Mouse (Mus musculus) layer of hippocampus, adult 2 months (tissue): ENCODE results near the gene E4f1. TPM values are rescaled to one million over a fixed set of nuclear protein-coding genes. Genes with fewer than 3 reads are reported as not detected.

Source experiments
- DNase-seq, 2 experiments: peaks; one replicate each; pipeline ENCODE4 v3.0.0; 2022; ENCODE audit warnings: low spot score in 2 of 2
- H3K27ac ChIP-seq: fragments of 200-600 bp; 2 replicates; pipeline ENCODE4 v1.8.1; 2022
- H3K4me3 ChIP-seq: fragments of 200-600 bp; 2 replicates; pipeline ENCODE4 v1.8.1; 2022; ENCODE audit warnings: mild to moderate bottlenecking
- CTCF ChIP-seq: fragments of 200-600 bp; conservative IDR thresholded peaks from 2 replicates; pipeline ENCODE4 v1.8.1; 2022; ENCODE audit warnings: antibody characterized with exemption, mild to moderate bottlenecking, moderate library complexity
- total RNA-seq, 2 experiments: library from RNA; stranded (reverse); gene quantifications; 2 replicates each; pipeline ENCODE4 v1.2.3; 2021

The E4f1 gene
- total RNA-seq, 2 experiments from 2014 or later = 34.0 to 39.4 TPM

DNA sequence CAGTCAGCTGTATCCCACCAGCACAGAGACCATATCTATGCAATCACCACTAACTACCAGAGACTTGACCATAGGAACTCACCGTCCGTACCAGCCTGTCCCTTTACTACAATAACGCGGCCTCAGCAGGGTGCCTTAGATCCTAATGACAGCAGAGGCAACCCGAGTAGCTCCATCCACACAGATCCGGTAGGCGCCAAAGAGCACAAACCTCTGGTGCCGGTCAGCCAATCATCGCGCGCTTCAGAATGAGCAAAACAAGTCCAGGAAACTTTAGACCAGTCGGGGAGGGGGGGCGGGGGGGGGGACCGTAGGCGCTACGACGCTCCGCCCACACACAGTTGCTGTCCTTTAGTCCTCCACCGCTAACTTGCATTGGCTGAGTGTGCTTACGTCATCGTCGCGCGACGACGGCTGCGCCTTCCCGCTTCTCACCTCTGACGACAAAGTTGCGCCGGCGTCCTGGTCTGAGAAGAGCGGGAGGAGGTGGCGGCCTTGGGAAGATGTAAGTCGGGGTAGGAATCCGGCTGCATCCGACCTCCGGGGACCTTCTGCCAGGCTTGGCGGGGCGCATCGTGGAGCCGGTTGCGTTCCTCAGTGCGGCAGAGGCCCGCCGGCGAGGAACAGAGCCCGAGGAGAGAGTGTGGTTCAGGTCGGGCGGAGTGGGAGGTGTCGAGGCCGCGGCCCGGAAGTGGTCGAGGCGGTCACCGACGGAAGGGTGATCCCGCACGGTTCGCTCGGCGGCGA lies 55.7 kb downstream of the E4f1 start, which contains the start of gene Rnps1:
Gene Rnps1, plus strand, starts transcription at position 336 of the 747 bp plus-strand sequence.
- peak within 1 kb of the TSS; percentile 94 for H3K4me3 ChIP-seq
- no peak for TF ChIP-seq CTCF
- peak; percentile 90 to 93 for DNase-seq
- H3K27ac ChIP-seq = peak within 1 kb of the TSS; percentile 94

DNA sequence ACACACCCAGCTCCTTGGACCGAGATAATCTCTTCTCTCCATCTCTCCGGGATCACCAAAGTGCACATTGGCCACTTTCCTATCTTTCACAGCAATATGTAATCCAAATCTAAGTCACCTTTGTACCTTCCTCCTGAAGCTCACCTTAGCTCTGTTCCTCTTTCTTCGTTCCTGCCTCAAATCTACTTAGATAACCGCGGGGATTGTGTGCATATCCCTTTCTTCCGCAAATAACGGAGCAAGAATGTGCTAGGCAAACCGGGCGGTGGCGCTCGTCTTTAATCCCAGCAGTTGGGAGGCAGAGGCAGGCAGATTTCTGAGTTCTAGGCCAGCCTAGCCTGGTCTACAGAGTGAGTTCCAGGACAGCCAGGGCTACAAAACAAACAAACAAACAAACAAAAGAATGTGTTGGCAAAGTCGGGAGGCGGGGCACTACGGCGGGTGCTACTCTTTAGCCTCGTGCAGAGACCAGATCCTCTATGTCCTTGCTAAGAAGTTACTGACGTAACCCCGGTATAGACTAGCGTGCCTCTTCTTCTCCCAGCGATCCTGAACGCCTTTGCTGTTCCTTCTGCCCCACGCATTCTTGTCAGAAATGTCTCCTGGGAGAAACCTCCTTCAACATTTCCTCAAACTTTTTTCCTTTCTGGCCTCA lies 56.4 kb downstream of the E4f1 start:
- TF ChIP-seq CTCF = peak; percentile 37
- Histone ChIP-seq H3K4me3 (peak overlapping the region; percentile 94), H3K27ac (peak overlapping the region; percentile 84)
- no peak for DNase-seq

DNA sequence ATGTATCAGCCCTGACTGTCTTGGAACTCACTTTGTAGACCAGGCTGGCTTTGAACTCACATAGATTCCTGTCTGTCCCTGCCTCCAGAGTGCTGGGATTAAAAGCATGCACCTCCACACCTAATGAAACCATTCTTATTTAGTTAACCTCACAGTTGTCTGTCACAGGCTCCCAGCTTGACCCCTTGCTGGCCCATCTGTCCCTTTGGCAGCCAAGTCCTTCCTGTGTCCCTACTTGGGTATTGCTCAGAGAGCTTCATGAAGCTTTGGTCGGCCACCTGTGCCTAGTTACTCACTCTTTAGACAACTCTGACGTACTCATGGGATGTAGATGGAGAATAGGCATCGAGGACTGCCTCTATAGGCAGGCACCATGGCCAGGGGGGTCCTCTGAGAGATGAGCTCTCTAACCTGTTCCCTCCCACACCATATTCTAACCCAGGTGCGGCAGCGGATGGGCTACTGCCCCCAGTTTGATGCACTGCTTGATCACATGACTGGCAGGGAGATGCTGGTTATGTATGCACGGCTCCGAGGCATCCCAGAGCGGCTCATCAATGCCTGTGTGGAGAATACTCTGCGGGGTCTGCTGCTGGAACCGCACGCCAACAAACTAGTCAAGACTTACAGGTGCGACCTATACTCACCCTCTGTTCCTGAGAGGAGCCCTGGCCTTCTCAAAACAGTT lies 62.9 kb downstream of the E4f1 start:
- no peak for TF ChIP-seq CTCF
- H3K27ac ChIP-seq = no peak overlapping the region
- DNase-seq = no peak
- H3K4me3 ChIP-seq = no peak overlapping the region

DNA sequence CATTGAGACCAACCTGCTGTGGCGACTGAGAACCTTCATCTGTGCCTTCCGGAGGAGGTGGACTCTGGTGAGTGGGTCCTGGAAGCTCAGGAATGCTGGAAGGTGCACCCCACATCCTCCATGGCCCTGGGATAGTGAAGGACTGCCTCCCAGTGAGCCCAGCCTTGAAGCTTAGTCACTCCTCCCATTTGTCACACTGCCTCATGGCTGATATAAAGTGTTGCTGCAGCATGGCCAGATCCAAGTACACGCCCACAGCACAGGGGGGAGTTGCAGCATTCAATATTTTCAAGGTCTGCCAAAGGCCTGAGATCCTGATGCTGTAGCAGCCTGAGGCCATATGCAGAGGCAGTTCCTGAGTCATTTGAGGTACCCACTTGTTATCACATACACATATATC lies 67.7 kb downstream of the E4f1 start:
- Histone ChIP-seq H3K27ac (0 out of 2 replicates have a peak overlapping the region, but pooled peaks have one; percentile 0), H3K4me3 (no peak overlapping the region)
- no peak for DNase-seq
- no peak for TF ChIP-seq CTCF

DNA sequence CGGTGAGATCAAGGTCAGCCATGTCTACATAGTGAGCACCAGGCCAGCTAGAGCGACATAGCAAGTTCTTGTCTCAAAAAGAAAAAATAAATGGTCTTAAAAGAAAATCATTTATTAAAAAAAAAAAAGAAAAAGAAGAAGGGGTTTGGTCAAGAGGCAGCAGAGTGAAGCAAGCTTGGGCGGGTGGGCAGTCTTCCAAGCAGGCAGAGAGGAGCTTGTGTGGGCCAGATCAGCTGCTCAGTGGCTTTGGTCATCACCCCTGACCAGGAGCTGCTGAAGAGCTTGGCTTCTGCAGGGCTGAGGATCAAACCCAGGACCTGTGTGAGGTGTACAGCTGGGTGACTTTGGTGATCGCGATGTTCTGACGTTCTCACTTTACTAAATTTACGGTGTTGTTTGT lies 75.7 kb downstream of the E4f1 start:
- H3K4me3 ChIP-seq = no peak overlapping the region
- no peak for DNase-seq
- peak overlapping the region; percentile 18; the same call in 1 of the 2 replicates for H3K27ac ChIP-seq
- TF ChIP-seq CTCF = no peak

Other genes with a start within 250 kb of the E4f1 start
- 1 to 10 TPM; 9.5 to 9.8 TPM for gene Tedc2, start 249.5 kb downstream of the E4f1 start, total RNA-seq
- 1 to 10 TPM; 4.6 to 6.2 TPM for gene Ccnf, start 218.8 kb downstream of the E4f1 start, total RNA-seq
- gene Abca17, start 119.2 kb downstream of the E4f1 start, total RNA-seq = 1 to 10 TPM in 1 of 2 experiments, under 1 TPM in 1; 0.69 to 1.2 TPM
- 10 to 100 TPM; 64.6 to 66.9 TPM for gene Abca3, start 118.4 kb downstream of the E4f1 start, total RNA-seq
- 100 to 1,000 TPM; 127 to 134 TPM for gene Rnps1, start 55.7 kb downstream of the E4f1 start, total RNA-seq
- 10 to 100 TPM; 30.7 to 35.5 TPM for gene Eci1, start 43.7 kb downstream of the E4f1 start, total RNA-seq
- gene Dnase1l2, start 27.2 kb downstream of the E4f1 start, total RNA-seq = 10 to 100 TPM in 1 of 2 experiments, 1 to 10 TPM in 1; 5.4 to 10.7 TPM
- 10 to 100 TPM; 58.2 to 62.7 TPM for gene Pgp, start 79 bp upstream of the E4f1 start, total RNA-seq
- 1 to 10 TPM; 2.0 to 2.3 TPM for gene Bricd5, start 3.6 kb upstream of the E4f1 start, total RNA-seq
- gene Mlst8, start 8.8 kb upstream of the E4f1 start, total RNA-seq = 10 to 100 TPM; 36.0 to 44.9 TPM
- gene Caskin1, start 18.3 kb upstream of the E4f1 start, total RNA-seq = 100 to 1,000 TPM; 153 to 158 TPM
- 10 to 100 TPM; 87.9 to 95.5 TPM for gene Traf7, start 57.6 kb upstream of the E4f1 start, total RNA-seq
- 10 to 100 TPM; 78.2 to 82.2 TPM for gene Rab26, start 63.9 kb upstream of the E4f1 start, total RNA-seq
- 10 to 100 TPM; 87.0 to 93.3 TPM for gene Pkd1, start 79.5 kb upstream of the E4f1 start, total RNA-seq
- 100 to 1,000 TPM; 192 to 223 TPM for gene Tsc2, start 162.3 kb upstream of the E4f1 start, total RNA-seq
- gene Nthl1, start 162.4 kb upstream of the E4f1 start, total RNA-seq = 1 to 10 TPM; 6.2 to 6.8 TPM
- gene Slc9a3r2, start 180.0 kb upstream of the E4f1 start, total RNA-seq = 10 to 100 TPM; 41.9 to 44.1 TPM
- gene Npw, start 188.1 kb upstream of the E4f1 start, total RNA-seq = 1 to 10 TPM; 2.0 to 2.3 TPM
- 10 to 100 TPM; 36.6 to 43.9 TPM for gene Zfp598, start 199.4 kb upstream of the E4f1 start, total RNA-seq
- 100 to 1,000 TPM; 146 to 155 TPM for gene Syngr3, start 219.6 kb upstream of the E4f1 start, total RNA-seq
- 10 to 100 TPM; 22.3 to 22.4 TPM for gene Gfer, start 225.8 kb upstream of the E4f1 start, total RNA-seq
- 1 to 10 TPM; 3.3 to 3.4 TPM for gene Noxo1, start 225.9 kb upstream of the E4f1 start, total RNA-seq
- 10 to 100 TPM; 30.9 to 32.8 TPM for gene Tbl3, start 237.3 kb upstream of the E4f1 start, total RNA-seq
- under 1 TPM in 1 of 2 experiments, not detected in 1; 0.56 TPM for gene Rnf151, start 247.8 kb upstream of the E4f1 start, total RNA-seq
- gene Rps2, start 247.8 kb upstream of the E4f1 start, total RNA-seq = 100 to 1,000 TPM; 302 to 315 TPM